Mouse (Mus musculus) bone marrow macrophage, adult 2 months (primary cell): ENCODE results near the gene Hpn.

Source experiments
- CTCF ChIP-seq: IDR thresholded peaks from 2 replicates; pipeline ENCODE4 v1.5.1; 2012; ENCODE audit warnings: low read depth, mild to moderate bottlenecking, low read length, moderate library complexity
- POLR2A ChIP-seq: IDR thresholded peaks from 2 replicates; pipeline ENCODE4 v1.6.1; 2012; ENCODE audit warnings: mild to moderate bottlenecking, low read depth, low read length, borderline replicate concordance

- TF ChIP-seq CTCF (no peak), POLR2A (no peak)
Observed at GRCm38 (mm10) chr7:31131866-31132265, 16.8 kb upstream of the Hpn start.
